Mouse (Mus musculus) gastrocnemius, postnatal 36 days (tissue): Measurements from ENCODE around the gene Casc3. TPM values are rescaled to one million over a fixed set of nuclear protein-coding genes. Genes with fewer than 3 reads are reported as not detected.

Experiments used
- DNase-seq, 2 experiments: peaks; one replicate each; pipeline ENCODE4 v3.0.0; 2022
- intact Hi-C: fragments of 180-260 bp; cut with DNase I; formaldehyde crosslinking; loops from one replicate; pipeline ENCODE4 v1.15.1; 2025
- long read RNA-seq, 2 experiments: library from polyadenylated mRNA; stranded (forward); transcript quantifications; one replicate each; pipeline ENCODE4 v2.0.0; 2021
- total RNA-seq, 2 experiments: library from RNA; stranded (reverse); gene quantifications; 2 replicates each; pipeline ENCODE4 v1.2.3; 2021

The Casc3 gene
- total RNA-seq = 10 to 100 TPM; 14.2 to 21.4 TPM
- long read RNA-seq, experiment 1, partial matches to known transcripts = 3 of 18 reads
- long read RNA-seq, experiment 1, other reads (novel, unspliced or antisense) = 11 of 18 reads
- long read RNA-seq, experiment 2, transcript Casc3-204 (14 exons, 3,741 nt) = major isoform, 5 of 24 reads
- long read RNA-seq, experiment 2, partial matches to known transcripts = 5 of 24 reads
- long read RNA-seq, experiment 2, other reads (novel, unspliced or antisense) = 14 of 24 reads

GRCm38 (mm10) chr11:98804605-98805004 is at the start of gene Casc3:
Gene Casc3 (plus strand): TSS chr11:98804905.
- no peak for DNase-seq
- intact Hi-C loops = no loop called here

DNA sequence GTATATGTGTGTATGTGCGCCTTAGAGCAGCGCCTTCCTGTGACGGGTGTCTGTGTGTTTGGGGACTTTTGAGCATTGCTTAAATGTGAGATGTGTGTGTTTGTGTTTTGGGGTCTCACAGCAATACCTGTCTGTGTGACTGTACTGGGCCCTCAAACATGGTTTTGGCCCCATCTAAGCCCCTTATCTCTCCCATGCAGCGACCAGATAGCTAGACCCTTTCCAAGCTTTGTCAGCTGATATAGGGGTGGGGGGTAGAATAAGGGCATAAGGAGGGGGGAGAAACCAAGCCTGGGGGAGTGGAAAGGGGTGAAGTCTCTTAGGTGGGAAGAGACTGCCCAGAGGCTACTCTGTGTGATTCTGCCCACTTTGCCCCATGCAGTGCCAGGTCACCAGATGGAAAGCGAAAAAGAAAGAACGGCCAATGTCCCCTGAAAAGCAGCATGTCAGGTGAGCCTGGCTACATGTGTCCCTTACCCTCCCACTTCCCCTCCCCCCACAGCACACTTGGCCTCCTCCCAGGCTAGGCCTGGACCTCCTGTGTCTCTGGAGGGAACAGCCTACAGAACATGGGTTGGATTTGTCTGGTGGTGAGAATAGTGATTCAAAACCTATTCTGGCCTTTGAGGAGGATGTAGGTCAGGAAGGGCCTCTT is 48.9 kb upstream of the Casc3 start:
- intact Hi-C loops = no loop called here
- no peak for DNase-seq

DNA sequence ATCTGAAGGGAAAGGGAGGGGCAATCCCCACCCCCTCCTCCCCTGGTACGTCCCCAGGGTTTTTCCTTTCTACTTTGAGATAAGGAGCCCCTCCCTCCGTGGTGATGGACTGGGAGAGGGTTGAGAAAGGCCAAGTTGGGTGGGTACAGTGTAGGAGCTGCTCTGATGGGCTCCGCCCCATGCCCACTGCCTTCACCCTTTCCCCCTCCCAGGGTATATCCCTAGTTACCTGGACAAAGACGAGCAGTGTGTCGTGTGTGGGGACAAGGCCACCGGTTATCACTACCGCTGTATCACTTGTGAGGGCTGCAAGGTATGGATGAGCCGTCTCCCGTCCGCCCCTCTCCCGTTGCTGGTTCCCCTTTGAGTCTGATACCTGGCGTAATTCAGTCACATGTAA is 48.0 kb upstream of the Casc3 start:
- intact Hi-C loops = no loop called here
- DNase-seq = no peak

DNA sequence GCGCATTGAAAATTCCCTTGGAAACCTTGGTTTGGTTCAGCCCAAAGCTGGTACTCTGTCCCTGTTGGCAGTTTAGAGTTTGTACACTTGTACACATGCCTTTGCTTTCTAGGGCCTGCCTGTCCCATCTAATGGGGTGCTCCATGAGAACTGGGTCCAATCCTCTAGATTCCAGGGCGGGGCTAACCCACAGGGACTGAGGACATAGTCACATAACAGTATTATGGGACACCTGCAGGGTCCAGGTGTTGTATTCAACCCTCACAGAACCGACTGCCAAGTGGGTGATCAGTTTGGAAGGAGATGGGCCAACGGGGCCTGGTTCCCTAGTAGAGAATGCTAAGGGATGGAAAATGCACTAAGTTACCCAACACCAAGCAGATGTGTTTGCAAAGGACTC is 42.8 kb upstream of the Casc3 start:
- intact Hi-C loops = loop anchor here (10.0 kb wide), 1 partner anchor 47 kb away; no protein-coding TSS in a partner anchor

GRCm38 (mm10) chr11:98762756-98763501 is 41.8 kb upstream of the Casc3 start:
- intact Hi-C loops = loop anchor here (10.0 kb wide), 1 partner anchor 48 kb away; no protein-coding TSS in a partner anchor
- peak in 1 of 2 experiments; percentile 20 for DNase-seq

More for the DNA sequence above, 42.8 kb upstream of the Casc3 start:
- peak in 1 of 2 experiments; percentile 9 for DNase-seq

- intact Hi-C loops = loop anchor here (10.0 kb wide), 1 partner anchor 49 kb away; no protein-coding TSS in a partner anchor
- peak in 1 of 2 experiments; percentile 17 for DNase-seq
Observed at GRCm38 (mm10) chr11:98763502-98763861, 41.2 kb upstream of the Casc3 start.

DNA sequence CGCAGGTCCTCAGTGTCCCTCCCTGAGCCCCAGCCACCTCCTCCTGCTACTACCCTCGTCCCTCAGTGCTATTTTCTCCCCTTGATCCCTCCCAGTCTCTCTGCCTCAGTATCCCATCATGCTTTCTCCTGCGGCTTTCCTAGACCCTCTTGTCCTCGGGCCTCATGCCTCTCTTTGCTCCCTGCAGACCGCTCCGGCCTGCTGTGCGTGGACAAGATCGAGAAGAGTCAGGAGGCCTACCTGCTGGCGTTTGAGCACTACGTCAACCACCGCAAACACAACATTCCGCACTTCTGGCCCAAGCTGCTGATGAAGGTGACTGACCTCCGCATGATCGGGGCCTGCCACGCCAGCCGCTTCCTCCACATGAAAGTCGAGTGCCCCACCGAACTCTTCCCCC is 40.6 kb upstream of the Casc3 start:
- intact Hi-C loops = loop anchor here (10.0 kb wide), 1 partner anchor 49 kb away; no protein-coding TSS in a partner anchor
- peak in 1 of 2 experiments; percentile 16 for DNase-seq

DNA sequence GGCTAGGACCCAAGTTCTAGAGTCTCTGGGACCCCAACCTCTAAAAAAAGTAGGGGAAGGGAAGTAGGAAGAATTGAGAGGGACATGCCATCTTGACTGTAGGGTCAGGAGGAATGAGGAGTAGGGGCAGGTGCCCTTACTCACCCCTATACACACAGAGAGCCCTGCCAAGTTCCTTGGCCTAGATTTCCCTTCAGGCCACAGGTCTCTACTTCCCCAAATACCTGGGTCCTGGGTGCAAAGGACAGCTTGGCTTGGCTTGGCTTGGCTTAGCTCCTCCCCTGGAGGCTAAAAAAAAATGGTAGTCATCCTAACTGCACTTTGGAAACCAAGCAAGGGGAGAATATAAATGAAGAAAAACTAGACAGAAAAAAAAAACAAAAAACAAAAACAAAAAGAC is 40.0 kb upstream of the Casc3 start:
- no peak for DNase-seq
- intact Hi-C loops = loop anchor here (10.0 kb wide), 1 partner anchor 50 kb away; no protein-coding TSS in a partner anchor

DNA sequence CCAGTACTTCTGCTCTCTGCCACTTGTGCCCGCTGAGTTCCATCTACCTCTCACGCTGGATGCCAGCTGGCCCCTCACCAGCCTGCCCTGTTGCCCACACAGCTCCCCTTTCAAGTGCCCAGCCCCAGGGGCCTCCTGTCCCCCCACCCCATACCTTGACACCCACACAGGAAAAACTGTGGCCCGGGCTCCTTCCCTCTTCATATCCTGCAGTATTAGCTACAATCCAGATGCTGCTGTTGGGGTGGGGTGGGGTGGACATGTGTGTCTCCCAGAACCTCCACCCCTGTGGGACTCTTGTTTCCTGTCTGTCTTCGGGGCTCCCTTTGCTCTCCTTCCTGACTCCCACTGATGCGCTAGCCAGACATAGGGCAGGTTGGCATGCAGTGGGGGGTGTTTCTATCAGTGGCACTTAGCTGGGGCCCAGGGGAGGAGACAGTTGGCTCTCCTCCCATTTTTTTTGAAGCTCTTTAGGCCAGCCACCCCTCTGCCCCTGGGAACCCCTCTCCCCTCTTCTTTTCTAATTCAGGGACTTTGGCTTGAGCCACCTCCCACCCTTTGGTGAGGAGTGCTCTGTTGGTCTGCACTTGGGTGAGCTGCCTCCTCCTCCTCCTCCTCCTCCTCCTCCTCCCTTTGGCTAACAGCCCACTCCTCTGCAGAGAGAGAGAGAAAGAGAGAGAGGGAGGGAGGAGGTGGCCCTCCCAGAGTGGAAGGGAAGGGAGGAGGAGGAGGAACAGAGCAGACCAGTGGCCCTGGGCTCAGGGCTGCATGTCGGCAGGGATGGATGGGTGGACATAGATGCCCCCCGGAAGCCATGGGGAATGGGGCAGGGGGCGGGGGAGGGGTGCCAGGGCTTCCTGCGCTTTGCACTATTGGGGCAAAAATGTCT is 39.0 kb upstream of the Casc3 start:
- intact Hi-C loops = loop anchor here (10.0 kb wide), 1 partner anchor 51 kb away; no protein-coding TSS in a partner anchor
- DNase-seq = peak in 1 of 2 experiments; percentile 41

- intact Hi-C loops = loop anchor here (10.0 kb wide), 1 partner anchor 52 kb away; no protein-coding TSS in a partner anchor
- no peak for DNase-seq
Observed at GRCm38 (mm10) chr11:98766346-98766745, 38.4 kb upstream of the Casc3 start.

DNA sequence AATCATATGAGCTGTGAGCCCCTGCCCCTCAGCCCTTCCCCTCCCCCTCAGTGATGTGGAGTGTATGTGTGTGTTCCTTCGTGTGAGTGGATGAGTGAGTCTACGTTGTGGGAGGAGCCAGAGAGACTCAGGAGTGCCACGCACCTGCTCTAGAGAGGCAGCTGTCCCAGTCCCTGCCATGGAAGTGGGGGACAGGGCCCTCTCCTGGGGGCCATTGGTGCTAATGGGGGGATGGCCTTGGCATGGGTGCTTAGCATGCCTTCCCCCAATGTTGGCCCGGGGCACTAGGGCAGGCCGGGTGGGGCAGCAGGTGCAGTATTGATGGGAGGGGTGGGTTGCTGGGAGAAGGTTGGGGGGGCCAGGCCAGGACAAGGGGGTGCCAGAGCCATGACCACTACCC is 37.9 kb upstream of the Casc3 start:
- intact Hi-C loops = loop anchor here (10.0 kb wide), 1 partner anchor 52 kb away; no protein-coding TSS in a partner anchor
- peak in 1 of 2 experiments; percentile 27 for DNase-seq

GRCm38 (mm10) chr11:98767276-98767675 is 37.4 kb upstream of the Casc3 start:
- peak in 1 of 2 experiments; percentile 56 for DNase-seq
- intact Hi-C loops = loop anchor here (10.0 kb wide), 1 partner anchor 52 kb away; no protein-coding TSS in a partner anchor

DNA sequence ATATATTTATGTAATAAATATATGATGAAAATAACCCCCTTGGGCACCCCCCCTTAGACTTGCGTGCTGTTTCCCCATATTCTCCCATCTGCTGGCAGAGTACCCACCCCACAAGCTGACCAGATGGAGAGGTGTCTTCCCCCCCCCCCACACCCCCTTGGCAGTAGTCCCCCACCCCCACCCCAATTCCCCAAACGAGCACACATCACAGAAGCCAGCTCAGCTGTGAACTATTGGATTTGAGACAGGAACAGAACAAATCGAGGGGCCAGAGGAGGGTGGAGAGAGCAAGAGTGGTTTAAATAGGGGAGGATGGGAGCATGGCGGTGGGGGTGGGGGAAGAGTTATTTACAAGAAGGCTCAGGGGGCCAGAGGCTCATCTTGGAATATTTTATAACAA is 37.0 kb upstream of the Casc3 start:
- intact Hi-C loops = loop anchor here (10.0 kb wide), 1 partner anchor 53 kb away; no protein-coding TSS in a partner anchor
- no peak for DNase-seq

DNA sequence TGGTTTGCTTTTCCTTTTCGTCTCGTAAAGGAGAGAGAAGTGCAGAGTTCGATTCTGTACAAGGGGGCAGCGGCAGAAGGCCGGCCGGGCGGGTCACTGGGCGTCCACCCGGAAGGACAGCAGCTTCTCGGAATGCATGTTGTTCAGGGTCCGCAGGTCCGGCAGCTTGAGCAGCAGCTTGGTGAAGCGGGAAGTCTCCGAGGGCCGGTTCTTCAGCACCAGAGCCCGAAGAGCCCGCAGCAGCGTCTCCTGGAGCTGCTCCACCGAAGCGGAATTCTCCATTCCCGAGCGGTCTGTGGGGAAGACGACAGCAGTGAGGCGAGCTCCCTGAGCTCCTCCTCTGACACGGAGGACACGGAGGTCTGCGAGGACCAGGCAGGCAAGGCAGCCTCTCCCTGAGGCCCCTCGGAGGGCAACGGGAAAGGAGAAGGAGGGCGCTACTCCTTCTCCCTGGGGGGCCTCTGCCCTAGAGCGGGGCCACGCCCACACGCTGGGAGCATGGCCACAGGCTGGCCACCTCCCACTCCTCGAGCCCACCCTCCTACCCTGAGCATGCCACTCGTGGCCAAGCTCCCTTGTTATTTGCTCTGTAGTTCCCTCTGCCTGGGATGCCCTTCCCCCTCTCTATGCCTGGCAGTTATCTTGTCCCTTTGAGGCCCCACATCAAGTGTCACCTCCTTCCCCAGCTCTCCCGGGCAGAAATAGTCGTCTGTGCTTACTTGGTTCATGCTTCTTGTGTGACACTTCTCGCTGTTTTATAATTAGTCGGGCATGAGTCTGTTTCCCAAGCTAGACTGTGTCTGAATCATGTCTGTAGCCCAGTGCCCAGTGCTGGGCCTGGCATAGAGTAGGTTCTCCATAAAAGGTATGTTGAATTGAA is 36.3 kb upstream of the Casc3 start:
- intact Hi-C loops = loop anchor here (10.0 kb wide), 1 partner anchor 54 kb away; no protein-coding TSS in a partner anchor
- DNase-seq = peak in 1 of 2 experiments; percentile 38

DNA sequence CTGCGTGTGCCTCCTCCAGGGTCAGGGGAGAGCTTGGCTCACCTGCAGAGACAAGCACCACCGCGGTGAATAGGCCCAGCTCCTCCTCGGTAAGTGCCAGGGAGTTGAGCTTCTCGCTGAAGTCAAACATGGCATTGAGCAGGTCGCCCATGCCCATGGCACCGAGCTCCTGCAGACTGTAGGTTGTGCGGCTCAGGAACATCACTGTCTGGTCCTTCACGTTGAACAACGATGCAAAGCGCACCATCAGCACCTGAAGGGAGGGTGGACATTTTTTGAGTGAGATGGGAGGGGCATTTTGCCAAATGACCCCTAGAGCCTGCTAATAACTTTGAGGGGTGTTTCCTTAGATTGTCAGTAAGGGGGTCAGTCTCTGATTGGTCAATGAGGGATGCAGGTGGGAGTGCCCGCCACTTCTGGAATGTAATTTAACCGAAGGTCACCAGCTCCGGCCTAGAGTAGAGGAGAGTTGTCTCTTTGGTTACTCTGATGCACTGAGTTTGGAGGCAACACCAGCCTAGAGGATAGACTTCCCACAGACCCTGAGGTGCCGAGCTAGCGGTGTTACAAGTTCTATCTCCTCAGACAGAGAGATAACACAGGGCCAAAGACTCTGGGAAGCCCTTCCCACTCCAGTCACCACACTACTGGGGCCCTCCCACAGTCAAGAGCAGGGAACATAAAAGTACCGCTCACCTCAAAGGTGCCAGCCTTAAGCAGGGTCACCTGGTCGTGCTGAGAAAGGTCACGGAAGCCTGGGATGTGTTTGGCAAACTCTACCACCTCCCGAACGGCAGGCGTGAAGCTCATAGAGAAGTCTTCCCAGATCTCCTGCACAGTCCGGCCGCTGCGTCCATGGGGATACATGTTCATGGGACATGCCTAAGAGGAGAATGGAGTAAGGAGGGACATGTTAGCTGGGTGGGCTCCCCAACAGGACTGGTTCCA is 35.4 kb upstream of the Casc3 start:
- intact Hi-C loops = loop anchor here (10.0 kb wide), 1 partner anchor 54 kb away; no protein-coding TSS in a partner anchor
- DNase-seq = no peak

- DNase-seq = peak in 1 of 2 experiments; percentile 21
- intact Hi-C loops = no loop called here
Observed at GRCm38 (mm10) chr11:98770096-98770975, 34.4 kb upstream of the Casc3 start.
